Mouse (Mus musculus) limb, embryonic 15.5 days (tissue): ENCODE measurements at regions not wholly inside any gene's neighbourhood (a gene's known extent, or its start where the extent isn't known, plus 50 kb on each side); places are given as distances from the start of the nearest gene placed in this dataset.
A peak's percentile ranks its signal among the peaks of the same experiment; 100 is the strongest.
"Not testable (repeated sequence)": the region's sequence is repeated elsewhere in the genome, so short reads cannot be mapped to it uniquely, and the experiment has no call there.

Experiments
- ATAC-seq: fragments of 200-750 bp; cut with Nextera tagmentation; 2 replicates; pipeline ENCODE4 v1.8.0; 2017; ENCODE audit warnings: low read depth, moderate TSS enrichment; ENCODE audit not compliant: insufficient number of reproducible peaks, low FRiP score, low TSS enrichment
- H3K27ac ChIP-seq: fragments of 300-500 bp; sonication (generic); 2 replicates; pipeline ENCODE4 v1.5.1; 2015; ENCODE audit warnings: moderate library complexity, mild to moderate bottlenecking, inconsistent platforms
- H3K27me3 ChIP-seq: fragments of 300-500 bp; sonication (generic); 2 replicates; pipeline ENCODE4 v1.6.1; 2015; ENCODE audit warnings: inconsistent platforms
- H3K36me3 ChIP-seq: fragments of 300-500 bp; sonication (generic); 2 replicates; pipeline ENCODE4 v1.6.1; 2015; ENCODE audit warnings: inconsistent platforms
- H3K4me1 ChIP-seq: fragments of 300-500 bp; sonication (generic); 2 replicates; pipeline ENCODE4 v1.6.1; 2015; ENCODE audit warnings: inconsistent platforms
- H3K4me2 ChIP-seq: fragments of 300-500 bp; sonication (generic); 2 replicates; pipeline ENCODE4 v1.6.1; 2015; ENCODE audit warnings: mild to moderate bottlenecking, inconsistent platforms
- H3K4me3 ChIP-seq: fragments of 300-500 bp; sonication (generic); 2 replicates; pipeline ENCODE4 v1.5.1; 2015; ENCODE audit warnings: mild to moderate bottlenecking, inconsistent platforms
- H3K9ac ChIP-seq: fragments of 300-500 bp; sonication (generic); 2 replicates; pipeline ENCODE4 v1.6.1; 2015; ENCODE audit warnings: inconsistent platforms
- H3K9me3 ChIP-seq: fragments of 300-500 bp; sonication (generic); 2 replicates; pipeline ENCODE4 v1.6.1; 2016; ENCODE audit warnings: inconsistent platforms
- WGBS: fragments of 180-500 bp; shearing (Covaris S2); methylation state at CpG from one replicate; pipeline ENCODE4 v1.1.7; 2015; 5-methylcytosine and 5-hydroxymethylcytosine counted together

- 66% methylated on average over 2 of the region's 2 CpGs for WGBS
- no peak overlapping the region for H3K9ac ChIP-seq
- H3K27me3 ChIP-seq: no peaks in the 10 kb centered on the region
- no peak for ATAC-seq
- no peaks in the 10 kb centered on the region for H3K36me3 ChIP-seq
- no peaks in the 10 kb centered on the region for H3K9me3 ChIP-seq
- no peak overlapping the region for H3K4me3 ChIP-seq
- no peak overlapping the region for H3K4me2 ChIP-seq
- no peaks in the 10 kb centered on the region for H3K4me1 ChIP-seq
- H3K27ac ChIP-seq: no peak overlapping the region
Observed at GRCm38 (mm10) chr15:32749971-32750370, 505.4 kb downstream of the Sema5a start.

GRCm38 (mm10) chr15:32751991-32752390, 507.4 kb downstream of the Sema5a start:
- 59% methylated on average over 3 of the region's 3 CpGs for WGBS
- no peaks in the 10 kb centered on the region for H3K36me3 ChIP-seq
- no peaks in the 10 kb centered on the region for H3K27me3 ChIP-seq
- ATAC-seq: no peak
- no peaks in the 10 kb centered on the region for H3K4me1 ChIP-seq
- H3K9me3 ChIP-seq: no peaks in the 10 kb centered on the region
- H3K4me3 ChIP-seq: no peak overlapping the region
- H3K27ac ChIP-seq: no peak overlapping the region
- no peak overlapping the region for H3K4me2 ChIP-seq
- no peak overlapping the region for H3K9ac ChIP-seq

GRCm38 (mm10) chr15:32760141-32760540, 515.5 kb downstream of the Sema5a start:
- no peak overlapping the region for H3K4me2 ChIP-seq
- no peak for ATAC-seq
- H3K27ac ChIP-seq: no peak overlapping the region
- H3K4me1 ChIP-seq: no peaks in the 10 kb centered on the region
- 69% methylated on average over 3 of the region's 3 CpGs for WGBS
- no peak overlapping the region for H3K9ac ChIP-seq
- H3K9me3 ChIP-seq: no peaks in the 10 kb centered on the region
- H3K4me3 ChIP-seq: no peak overlapping the region
- no peaks in the 10 kb centered on the region; the same call in 1 of the 2 replicates for H3K27me3 ChIP-seq
- H3K36me3 ChIP-seq: no peaks in the 10 kb centered on the region

GRCm38 (mm10) chr15:32766011-32766701, 521.5 kb downstream of the Sema5a start:
- no peaks in the 10 kb centered on the region for H3K9me3 ChIP-seq
- ATAC-seq: no peak
- H3K36me3 ChIP-seq: no peaks in the 10 kb centered on the region
- under 1% methylated on average over 4 of the region's 4 CpGs for WGBS
- H3K9ac ChIP-seq: no peak overlapping the region
- H3K4me1 ChIP-seq: no peaks in the 10 kb centered on the region
- no peak overlapping the region for H3K27ac ChIP-seq
- no peak overlapping the region for H3K4me2 ChIP-seq
- no peaks in the 10 kb centered on the region; the same call in 1 of the 2 replicates for H3K27me3 ChIP-seq
- H3K4me3 ChIP-seq: no peak overlapping the region

- H3K4me2 ChIP-seq: no peak overlapping the region
- no peak overlapping the region for H3K9ac ChIP-seq
- 70% methylated on average over 2 of the region's 5 CpGs for WGBS
- no peak overlapping the region for H3K27ac ChIP-seq
- H3K4me1 ChIP-seq: no peaks in the 10 kb centered on the region
- no peaks in the 10 kb centered on the region; the same call in 1 of the 2 replicates for H3K27me3 ChIP-seq
- H3K4me3 ChIP-seq: no peak overlapping the region
- no peak for ATAC-seq
- H3K36me3 ChIP-seq: no peaks in the 10 kb centered on the region
- no peaks in the 10 kb centered on the region for H3K9me3 ChIP-seq
Observed at GRCm38 (mm10) chr15:32766746-32767471, 522.3 kb downstream of the Sema5a start.

GRCm38 (mm10) chr15:32778226-32778598, 533.6 kb downstream of the Sema5a start:
- Histone ChIP-seq H3K4me2 (peak overlapping the region; percentile 64; the same call in 1 of the 2 replicates), H3K4me3 (peak overlapping the region; percentile 56)
- not testable (repeated sequence) for H3K4me1 ChIP-seq, ATAC-seq, H3K9ac ChIP-seq, H3K9me3 ChIP-seq, H3K27ac ChIP-seq, H3K27me3 ChIP-seq, H3K36me3 ChIP-seq
- WGBS: 22% methylated on average over 5 of the region's 5 CpGs

GRCm38 (mm10) chr15:32778599-32779273, 534.1 kb downstream of the Sema5a start:
- ATAC-seq: peak; percentile 99
- not testable (repeated sequence) for H3K9me3 ChIP-seq, H3K4me1 ChIP-seq, H3K36me3 ChIP-seq, H3K27me3 ChIP-seq
- H3K4me3 ChIP-seq: peak overlapping the region; percentile 56
- H3K27ac ChIP-seq: peak overlapping the region; percentile 85
- peak overlapping the region; percentile 50 for H3K9ac ChIP-seq
- peak overlapping the region; percentile 64 for H3K4me2 ChIP-seq
- under 1% methylated on average over 32 of the region's 34 CpGs for WGBS

- Histone ChIP-seq H3K4me2 (peak overlapping the region; percentile 64), H3K4me3 (peak overlapping the region; percentile 56), H3K27ac (peak overlapping the region; percentile 85), H3K9ac (peak overlapping the region; percentile 50)
- H3K9me3 ChIP-seq, H3K36me3 ChIP-seq, ATAC-seq, H3K4me1 ChIP-seq, H3K27me3 ChIP-seq: not testable (repeated sequence)
- 5% methylated on average over 11 of the region's 11 CpGs for WGBS
Observed at GRCm38 (mm10) chr15:32779274-32779615, 534.6 kb downstream of the Sema5a start.

- Histone ChIP-seq H3K27ac (peak overlapping the region; percentile 50; the same call in 1 of the 2 replicates), H3K4me3 (peak overlapping the region; percentile 56), H3K4me2 (0 out of 2 replicates have a peak overlapping the region, but pooled peaks have one; percentile 41)
- H3K4me1 ChIP-seq, ATAC-seq, H3K9me3 ChIP-seq, H3K27me3 ChIP-seq, H3K36me3 ChIP-seq, H3K9ac ChIP-seq: not testable (repeated sequence)
- WGBS: 33% methylated on average over 1 of the region's 1 CpGs
Observed at GRCm38 (mm10) chr15:32781609-32782008, 537.0 kb downstream of the Sema5a start.

- Histone ChIP-seq H3K27me3 (no peaks in the 10 kb centered on the region), H3K4me3 (no peak overlapping the region), H3K36me3 (peaks cover 51% of the 10 kb centered on the region), H3K9ac (no peak overlapping the region), H3K9me3 (peaks cover 9% of the 10 kb centered on the region; the same call in 1 of the 2 replicates), H3K27ac (no peak overlapping the region), H3K4me1 (no peaks in the 10 kb centered on the region), H3K4me2 (no peak overlapping the region)
- 96% methylated on average over 1 of the region's 1 CpGs for WGBS
- no peak for ATAC-seq
Observed at GRCm38 (mm10) chr15:32799222-32799621, 554.6 kb downstream of the Sema5a start.

GRCm38 (mm10) chr15:32810849-32811632, 566.4 kb downstream of the Sema5a start:
- Histone ChIP-seq H3K4me1 (no peaks in the 10 kb centered on the region), H3K4me2 (no peak overlapping the region), H3K36me3 (no peaks in the 10 kb centered on the region), H3K27me3 (no peaks in the 10 kb centered on the region), H3K4me3 (no peak overlapping the region), H3K9me3 (no peaks in the 10 kb centered on the region), H3K9ac (no peak overlapping the region), H3K27ac (peak overlapping the region; percentile 57)
- WGBS: 44% methylated on average over 2 of the region's 2 CpGs
- ATAC-seq: 0 out of 2 replicates have a peak, but pooled peaks have one; percentile 61
